Mouse (Mus musculus): ENCODE data around the gene Cenpi. TPM values are rescaled to one million over a fixed set of nuclear protein-coding genes. Genes with fewer than 3 reads are reported as not detected.

Gene Cenpi
- total and polyA plus RNA-seq, 2 experiments from 2014 or later: 7.0 to 12.2 TPM

GRCm38 (mm10) chrX:134280531-134280930 lies 27.4 kb upstream of the Cenpi start:
- TF ChIP-seq CTCF (IDR thresholded peaks at IDR 0.05; ENCODE audit: low read depth) (no peak), EP300 (IDR thresholded peaks at IDR 0.05; ENCODE audit: low read depth) (no peak)
- Histone ChIP-seq H3K4me1 (ENCODE audit: control insufficient read depth, insufficient read depth) (no peaks in the 10 kb centered on the region), H3K4me3 (ENCODE audit: low read depth, low read length) (no peak overlapping the region), H3K36me3 (replicated peaks; ENCODE audit: control insufficient read depth, insufficient read depth, low read length) (no peaks in the 10 kb centered on the region), H3K27me3 (ENCODE audit: control insufficient read depth, insufficient read depth, low read length) (no peaks in the 10 kb centered on the region), H3K9ac (replicated peaks; ENCODE audit: low read depth, low read length) (no peak overlapping the region), H3K27ac (ENCODE audit: low read depth) (no peak overlapping the region), H3K4me2 (ENCODE audit: low read depth, low read length) (no peak overlapping the region), H3K9me3 (replicated peaks; ENCODE audit: control insufficient read depth, low read length) (no peaks in the 10 kb centered on the region)
- no peak for DNase-seq (ENCODE audit: low spot score)
- WGBS: 72% methylated on average over 3 of the region's 3 CpGs
- no peak for ATAC-seq (ENCODE audit: insufficient read depth, low read depth)

- H3K27me3 ChIP-seq (ENCODE audit: control insufficient read depth, insufficient read depth, low read length): no peaks in the 10 kb centered on the region
- no peaks in the 10 kb centered on the region for H3K9me3 ChIP-seq (replicated peaks; ENCODE audit: control insufficient read depth, low read length)
- H3K4me2 ChIP-seq (ENCODE audit: low read depth, low read length): no peak overlapping the region
- TF ChIP-seq CTCF (IDR thresholded peaks at IDR 0.05; ENCODE audit: low read depth) (no peak), EP300 (IDR thresholded peaks at IDR 0.05; ENCODE audit: low read depth) (no peak)
- no peak overlapping the region for H3K27ac ChIP-seq (ENCODE audit: low read depth)
- H3K4me1 ChIP-seq (ENCODE audit: control insufficient read depth, insufficient read depth): no peaks in the 10 kb centered on the region
- no peak for ATAC-seq (ENCODE audit: insufficient read depth, low read depth)
- 90% methylated on average over 2 of the region's 2 CpGs for WGBS
- no peak for DNase-seq (ENCODE audit: low spot score)
- H3K36me3 ChIP-seq (replicated peaks; ENCODE audit: control insufficient read depth, insufficient read depth, low read length): no peaks in the 10 kb centered on the region
- no peak overlapping the region for H3K9ac ChIP-seq (replicated peaks; ENCODE audit: low read depth, low read length)
- H3K4me3 ChIP-seq (ENCODE audit: low read depth, low read length): no peak overlapping the region
Observed at GRCm38 (mm10) chrX:134285102-134285501, 22.8 kb upstream of the Cenpi start.

GRCm38 (mm10) chrX:134285791-134286190 lies 22.1 kb upstream of the Cenpi start:
- no peaks in the 10 kb centered on the region for H3K36me3 ChIP-seq (replicated peaks; ENCODE audit: control insufficient read depth, insufficient read depth, low read length)
- no peak overlapping the region for H3K4me3 ChIP-seq (ENCODE audit: low read depth, low read length)
- DNase-seq (ENCODE audit: low spot score): no peak
- H3K27ac ChIP-seq (ENCODE audit: low read depth): no peak overlapping the region
- no peaks in the 10 kb centered on the region for H3K27me3 ChIP-seq (ENCODE audit: control insufficient read depth, insufficient read depth, low read length)
- H3K9me3 ChIP-seq (replicated peaks; ENCODE audit: control insufficient read depth, low read length): no peaks in the 10 kb centered on the region
- H3K4me2 ChIP-seq (ENCODE audit: low read depth, low read length): no peak overlapping the region
- no peak for TF ChIP-seq EP300 (IDR thresholded peaks at IDR 0.05; ENCODE audit: low read depth)
- no peak for TF ChIP-seq CTCF (IDR thresholded peaks at IDR 0.05; ENCODE audit: low read depth)
- no peak for ATAC-seq (ENCODE audit: insufficient read depth, low read depth)
- no peak overlapping the region for H3K9ac ChIP-seq (replicated peaks; ENCODE audit: low read depth, low read length)
- WGBS: 64% methylated on average over 4 of the region's 4 CpGs
- no peaks in the 10 kb centered on the region for H3K4me1 ChIP-seq (ENCODE audit: control insufficient read depth, insufficient read depth)

GRCm38 (mm10) chrX:134287305-134287704 lies 20.6 kb upstream of the Cenpi start:
- H3K4me3 ChIP-seq (ENCODE audit: low read depth, low read length): no peak overlapping the region
- DNase-seq (ENCODE audit: low spot score): no peak
- no peaks in the 10 kb centered on the region for H3K4me1 ChIP-seq (ENCODE audit: control insufficient read depth, insufficient read depth)
- no peaks in the 10 kb centered on the region for H3K27me3 ChIP-seq (ENCODE audit: control insufficient read depth, insufficient read depth, low read length)
- no peaks in the 10 kb centered on the region for H3K36me3 ChIP-seq (replicated peaks; ENCODE audit: control insufficient read depth, insufficient read depth, low read length)
- no peak overlapping the region for H3K27ac ChIP-seq (ENCODE audit: low read depth)
- no peak overlapping the region for H3K9ac ChIP-seq (replicated peaks; ENCODE audit: low read depth, low read length)
- TF ChIP-seq CTCF (IDR thresholded peaks at IDR 0.05; ENCODE audit: low read depth): no peak
- no peak for TF ChIP-seq EP300 (IDR thresholded peaks at IDR 0.05; ENCODE audit: low read depth)
- H3K9me3 ChIP-seq (replicated peaks; ENCODE audit: control insufficient read depth, low read length): no peaks in the 10 kb centered on the region
- ATAC-seq (ENCODE audit: insufficient read depth, low read depth): no peak
- 75% methylated on average over 2 of the region's 2 CpGs for WGBS
- no peak overlapping the region for H3K4me2 ChIP-seq (ENCODE audit: low read depth, low read length)

GRCm38 (mm10) chrX:134296301-134296700 lies 11.6 kb upstream of the Cenpi start:
- ATAC-seq (ENCODE audit: insufficient read depth, low read depth): 0 out of 2 replicates have a peak, but pooled peaks have one; percentile 27
- WGBS: 16% methylated on average over 9 of the region's 9 CpGs
- peak overlapping the region; percentile 48 for H3K9ac ChIP-seq (replicated peaks; ENCODE audit: low read depth, low read length)

GRCm38 (mm10) chrX:134296737-134297136 lies 11.1 kb upstream of the Cenpi start:
- WGBS: 33% methylated on average over 7 of the region's 7 CpGs
- H3K4me3 ChIP-seq (ENCODE audit: low read depth, low read length): peak overlapping the region; percentile 53
- H3K27me3 ChIP-seq (ENCODE audit: control insufficient read depth, insufficient read depth, low read length): 0 out of 2 replicates have a peak, but pooled peaks cover 5% of the 10 kb centered on the region
- no peaks in the 10 kb centered on the region for H3K4me1 ChIP-seq (ENCODE audit: control insufficient read depth, insufficient read depth)
- no peaks in the 10 kb centered on the region for H3K9me3 ChIP-seq (replicated peaks; ENCODE audit: control insufficient read depth, low read length)
- peak overlapping the region; percentile 48; the same call in 1 of the 2 replicates for H3K9ac ChIP-seq (replicated peaks; ENCODE audit: low read depth, low read length)
- H3K27ac ChIP-seq (ENCODE audit: low read depth): peak overlapping the region; percentile 6; the same call in 1 of the 2 replicates
- DNase-seq (ENCODE audit: low spot score) (no peak), ATAC-seq (ENCODE audit: insufficient read depth, low read depth) (peak; percentile 24)
- peak overlapping the region; percentile 71 for H3K4me2 ChIP-seq (ENCODE audit: low read depth, low read length)
- H3K36me3 ChIP-seq (replicated peaks; ENCODE audit: control insufficient read depth, insufficient read depth, low read length): no peaks in the 10 kb centered on the region
- TF ChIP-seq EP300 (IDR thresholded peaks at IDR 0.05; ENCODE audit: low read depth) (no peak), CTCF (IDR thresholded peaks at IDR 0.05; ENCODE audit: low read depth) (no peak)

More at GRCm38 (mm10) chrX:134296301-134296700, 11.6 kb upstream of the Cenpi start:
- H3K4me3 ChIP-seq (ENCODE audit: low read depth, low read length): peak overlapping the region; percentile 53
- H3K9me3 ChIP-seq (replicated peaks; ENCODE audit: control insufficient read depth, low read length): no peaks in the 10 kb centered on the region
- 0 out of 2 replicates have a peak, but pooled peaks cover 5% of the 10 kb centered on the region for H3K27me3 ChIP-seq (ENCODE audit: control insufficient read depth, insufficient read depth, low read length)
- H3K27ac ChIP-seq (ENCODE audit: low read depth): peak overlapping the region; percentile 6; the same call in 1 of the 2 replicates
- H3K4me2 ChIP-seq (ENCODE audit: low read depth, low read length): peak overlapping the region; percentile 71
- peak; percentile 6 for DNase-seq (ENCODE audit: low spot score)
- H3K36me3 ChIP-seq (replicated peaks; ENCODE audit: control insufficient read depth, insufficient read depth, low read length): no peaks in the 10 kb centered on the region
- TF ChIP-seq CTCF (IDR thresholded peaks at IDR 0.05; ENCODE audit: low read depth) (no peak), EP300 (IDR thresholded peaks at IDR 0.05; ENCODE audit: low read depth) (no peak)
- no peaks in the 10 kb centered on the region for H3K4me1 ChIP-seq (ENCODE audit: control insufficient read depth, insufficient read depth)

Measured in heart, postnatal 0 days (tissue).